Mouse (Mus musculus) c-Kit-negative CD71-positive TER-119-positive erythroid progenitor cells, embryonic 14.5 days (primary cell): Measurements from ENCODE around the gene Gpr89.

Experiments
- DNase-seq: peaks from one replicate; pipeline ENCODE4 v3.0.0-alpha.2; 2013; ENCODE audit warnings: low read depth, low spot score

Gpr89 gene

GRCm38 (mm10) chr3:96823701-96824100 lies 81.4 kb downstream of the Gpr89 start:
- DNase-seq = no peak

- no peak for DNase-seq
These were observed 83.6 kb downstream of the Gpr89 start for GRCm38 (mm10) chr3:96821581-96821980.

GRCm38 (mm10) chr3:96820116-96820915 lies 84.8 kb downstream of the Gpr89 start:
- DNase-seq = no peak
